Mouse (Mus musculus): ENCODE data around the gene Arhgef11. TPM values are rescaled to one million over a fixed set of nuclear protein-coding genes. Genes with fewer than 3 reads are reported as not detected.

Arhgef11 gene
- polyA plus RNA-seq, 1 experiment from 2014 or later, result 11.0 TPM

- peaks cover 38% of the 10 kb centered on the region for H3K36me3 ChIP-seq (ENCODE audit: insufficient read depth, low read length)
- peaks cover 7% of the 10 kb centered on the region; the same call in 1 of the 2 replicates for H3K4me1 ChIP-seq (replicated peaks; ENCODE audit: insufficient read depth, low read length)
- H3K27ac ChIP-seq, result no peak overlapping the region
- no peaks in the 10 kb centered on the region for H3K9me3 ChIP-seq (replicated peaks; ENCODE audit: low read length)
- H3K4me3 ChIP-seq (replicated peaks; ENCODE audit: low read depth, low read length), result no peak overlapping the region
- no peaks in the 10 kb centered on the region for H3K27me3 ChIP-seq (ENCODE audit: insufficient read depth, low read length)
- TF ChIP-seq CTCF (IDR thresholded peaks at IDR 0.05; ENCODE audit: low read depth), result no peak
- 93% methylated on average over 12 of the region's 12 CpGs for WGBS
- ATAC-seq (replicated peaks; ENCODE audit: low FRiP score, low read depth), result no peak
- no peak overlapping the region for H3K4me2 ChIP-seq (ENCODE audit: low read length)
- DNase-seq (ENCODE audit: low spot score), result no peak
- H3K9ac ChIP-seq (ENCODE audit: low read depth, low read length), result no peak overlapping the region
Observed at GRCm38 (mm10) chr3:87749977-87750376, 132.6 kb downstream of the Arhgef11 start.

GRCm38 (mm10) chr3:87752567-87752966, 135.2 kb downstream of the Arhgef11 start:
- no peak for TF ChIP-seq CTCF (IDR thresholded peaks at IDR 0.05; ENCODE audit: low read depth)
- H3K27me3 ChIP-seq (ENCODE audit: insufficient read depth, low read length), result no peaks in the 10 kb centered on the region
- DNase-seq (ENCODE audit: low spot score), result no peak
- no peak overlapping the region for H3K9ac ChIP-seq (ENCODE audit: low read depth, low read length)
- 0 out of 2 replicates have a peak, but pooled peaks cover 5% of the 10 kb centered on the region for H3K4me1 ChIP-seq (replicated peaks; ENCODE audit: insufficient read depth, low read length)
- ATAC-seq (replicated peaks; ENCODE audit: low FRiP score, low read depth), result no peak
- H3K36me3 ChIP-seq (ENCODE audit: insufficient read depth, low read length), result peaks cover 41% of the 10 kb centered on the region
- 93% methylated on average over 3 of the region's 3 CpGs for WGBS
- no peak overlapping the region for H3K4me2 ChIP-seq (ENCODE audit: low read length)
- H3K9me3 ChIP-seq (replicated peaks; ENCODE audit: low read length), result no peaks in the 10 kb centered on the region
- no peak overlapping the region for H3K4me3 ChIP-seq (replicated peaks; ENCODE audit: low read depth, low read length)
- H3K27ac ChIP-seq, result no peak overlapping the region

GRCm38 (mm10) chr3:87753829-87754228, 136.5 kb downstream of the Arhgef11 start:
- Histone ChIP-seq H3K4me2 (ENCODE audit: low read length) (no peak overlapping the region), H3K4me1 (replicated peaks; ENCODE audit: insufficient read depth, low read length) (peaks cover 6% of the 10 kb centered on the region; the same call in 1 of the 2 replicates), H3K9me3 (replicated peaks; ENCODE audit: low read length) (no peaks in the 10 kb centered on the region), H3K36me3 (ENCODE audit: insufficient read depth, low read length) (peaks cover 41% of the 10 kb centered on the region), H3K27me3 (ENCODE audit: insufficient read depth, low read length) (no peaks in the 10 kb centered on the region), H3K9ac (ENCODE audit: low read depth, low read length) (no peak overlapping the region), H3K4me3 (replicated peaks; ENCODE audit: low read depth, low read length) (no peak overlapping the region), H3K27ac (no peak overlapping the region)
- ATAC-seq (replicated peaks; ENCODE audit: low FRiP score, low read depth) (no peak), DNase-seq (ENCODE audit: low spot score) (no peak)
- TF ChIP-seq CTCF (IDR thresholded peaks at IDR 0.05; ENCODE audit: low read depth), result no peak
- WGBS, result 93% methylated on average over 13 of the region's 13 CpGs

- Histone ChIP-seq H3K27me3 (ENCODE audit: insufficient read depth, low read length) (no peaks in the 10 kb centered on the region), H3K4me3 (replicated peaks; ENCODE audit: low read depth, low read length) (peak overlapping the region; percentile 8; the same call in 1 of the 2 replicates), H3K4me1 (replicated peaks; ENCODE audit: insufficient read depth, low read length) (peaks cover 12% of the 10 kb centered on the region; the same call in 1 of the 2 replicates), H3K27ac (no peak overlapping the region), H3K9ac (ENCODE audit: low read depth, low read length) (no peak overlapping the region), H3K36me3 (ENCODE audit: insufficient read depth, low read length) (peaks cover 38% of the 10 kb centered on the region), H3K4me2 (ENCODE audit: low read length) (peak overlapping the region; percentile 35), H3K9me3 (replicated peaks; ENCODE audit: low read length) (no peaks in the 10 kb centered on the region)
- ATAC-seq (replicated peaks; ENCODE audit: low FRiP score, low read depth), result peak; percentile 78
- WGBS, result 7% methylated on average over 24 of the region's 24 CpGs
- DNase-seq (ENCODE audit: low spot score), result peak; percentile 81
- peak; percentile 99 for TF ChIP-seq CTCF (IDR thresholded peaks at IDR 0.05; ENCODE audit: low read depth)
Observed at GRCm38 (mm10) chr3:87755964-87756363, 138.6 kb downstream of the Arhgef11 start.

GRCm38 (mm10) chr3:87756488-87756887, 139.1 kb downstream of the Arhgef11 start:
- H3K4me1 ChIP-seq (replicated peaks; ENCODE audit: insufficient read depth, low read length), result peaks cover 12% of the 10 kb centered on the region; the same call in 1 of the 2 replicates
- TF ChIP-seq CTCF (IDR thresholded peaks at IDR 0.05; ENCODE audit: low read depth), result no peak
- DNase-seq (ENCODE audit: low spot score) (no peak), ATAC-seq (replicated peaks; ENCODE audit: low FRiP score, low read depth) (0 out of 2 replicates have a peak, but pooled peaks have one; percentile 11)
- H3K9me3 ChIP-seq (replicated peaks; ENCODE audit: low read length), result no peaks in the 10 kb centered on the region
- 49% methylated on average over 20 of the region's 20 CpGs for WGBS
- H3K27me3 ChIP-seq (ENCODE audit: insufficient read depth, low read length), result no peaks in the 10 kb centered on the region
- H3K27ac ChIP-seq, result no peak overlapping the region
- no peak overlapping the region for H3K9ac ChIP-seq (ENCODE audit: low read depth, low read length)
- peaks cover 38% of the 10 kb centered on the region for H3K36me3 ChIP-seq (ENCODE audit: insufficient read depth, low read length)
- H3K4me2 ChIP-seq (ENCODE audit: low read length), result peak overlapping the region; percentile 35
- H3K4me3 ChIP-seq (replicated peaks; ENCODE audit: low read depth, low read length), result peak overlapping the region; percentile 8; the same call in 1 of the 2 replicates

GRCm38 (mm10) chr3:87758641-87759040, 141.3 kb downstream of the Arhgef11 start:
- no peak overlapping the region for H3K9ac ChIP-seq (ENCODE audit: low read depth, low read length)
- DNase-seq (ENCODE audit: low spot score), result no peak
- peaks cover 20% of the 10 kb centered on the region; the same call in 1 of the 2 replicates for H3K36me3 ChIP-seq (ENCODE audit: insufficient read depth, low read length)
- 45% methylated on average over 4 of the region's 5 CpGs for WGBS
- ATAC-seq (replicated peaks; ENCODE audit: low FRiP score, low read depth), result no peak
- peaks cover 29% of the 10 kb centered on the region for H3K4me1 ChIP-seq (replicated peaks; ENCODE audit: insufficient read depth, low read length)
- H3K9me3 ChIP-seq (replicated peaks; ENCODE audit: low read length), result no peaks in the 10 kb centered on the region
- H3K4me2 ChIP-seq (ENCODE audit: low read length), result no peak overlapping the region
- no peak overlapping the region for H3K4me3 ChIP-seq (replicated peaks; ENCODE audit: low read depth, low read length)
- no peaks in the 10 kb centered on the region for H3K27me3 ChIP-seq (ENCODE audit: insufficient read depth, low read length)
- no peak for TF ChIP-seq CTCF (IDR thresholded peaks at IDR 0.05; ENCODE audit: low read depth)
- no peak overlapping the region for H3K27ac ChIP-seq

Data from kidney, postnatal 0 days (tissue).